Mouse (Mus musculus) ES-E14 (cell line): ENCODE measurements around the gene Tpgs1. TPM values are rescaled to one million over a fixed set of nuclear protein-coding genes. Genes with fewer than 3 reads are reported as not detected.

ENCODE experiments used
- DNase-seq: peaks from one replicate; pipeline ENCODE4 v3.0.0-alpha.2; 2013; ENCODE audit warnings: low read depth, low spot score
- H3K27ac ChIP-seq: 2 replicates; pipeline ENCODE4 v1.5.1; 2012; ENCODE audit warnings: low read depth, mild to moderate bottlenecking, low read length, moderate library complexity, mixed read lengths; ENCODE audit not compliant: poor library complexity, insufficient read depth, severe bottlenecking
- H3K36me3 ChIP-seq: 2 replicates; pipeline ENCODE4 v1.6.1; 2012; ENCODE audit warnings: mild to moderate bottlenecking, low read length, moderate library complexity, mixed read lengths; ENCODE audit not compliant: control insufficient read depth, poor library complexity, insufficient read depth, severe bottlenecking
- H3K4me1 ChIP-seq, 2 experiments: fragments of 150-350 bp in 1 of 2; sonication (generic) in 1 of 2; 2 replicates each; pipeline ENCODE4 v1.6.1; 2012; ENCODE audit warnings: low read length in 2 of 2, mild to moderate bottlenecking in 1 of 2, mixed read lengths in 1 of 2; ENCODE audit not compliant: control insufficient read depth in 2 of 2, insufficient read depth in 2 of 2, poor library complexity in 1 of 2
- H3K4me3 ChIP-seq, 2 experiments: fragments of 150-350 bp in 1 of 2; sonication (generic) in 1 of 2; 2 replicates each; pipeline ENCODE4 v1.5.1; 2012; ENCODE audit warnings: low read length in 2 of 2, low read depth in 1 of 2, mild to moderate bottlenecking in 1 of 2, mixed read lengths in 1 of 2; ENCODE audit not compliant: insufficient read depth in 1 of 2, poor library complexity in 1 of 2, severe bottlenecking in 1 of 2
- H3K9ac ChIP-seq: 2 replicates; pipeline ENCODE4 v1.6.1; 2012; ENCODE audit warnings: low read depth, mild to moderate bottlenecking, low read length, mixed read lengths; ENCODE audit not compliant: poor library complexity, insufficient read depth, severe bottlenecking
- H3K9me3 ChIP-seq: fragments of 150-350 bp; sonication (generic); 2 replicates; pipeline ENCODE4 v1.6.1; 2012; ENCODE audit warnings: low read depth, mild to moderate bottlenecking, low read length; ENCODE audit not compliant: control insufficient read depth, insufficient read depth
- CHD2 ChIP-seq: IDR thresholded peaks from 2 replicates; pipeline ENCODE4 v1.6.1; 2014; ENCODE audit warnings: mild to moderate bottlenecking, low read depth, low read length, inconsistent platforms
- HCFC1 ChIP-seq: IDR thresholded peaks from 2 replicates; pipeline ENCODE4 v1.6.1; 2012; ENCODE audit warnings: low read length, inconsistent platforms, borderline replicate concordance; ENCODE audit not compliant: insufficient read depth
- MAFK ChIP-seq: IDR thresholded peaks from 2 replicates; pipeline ENCODE4 v1.6.1; 2014; ENCODE audit warnings: mild to moderate bottlenecking, low read depth, low read length, inconsistent platforms; ENCODE audit not compliant: insufficient read depth
- ZC3H11A ChIP-seq: IDR thresholded peaks from 2 replicates; pipeline ENCODE4 v1.6.1; 2012; ENCODE audit warnings: low read depth, mild to moderate bottlenecking, inconsistent platforms, low read length, borderline replicate concordance
- ZNF384 ChIP-seq: IDR thresholded peaks from 2 replicates; pipeline ENCODE4 v1.6.1; 2012; ENCODE audit warnings: low read depth, low read length, inconsistent platforms
- in situ Hi-C, 2 experiments: fragments of 600-800 bp; cut with MboI; formaldehyde crosslinking; loops; one replicate each; pipeline ENCODE4 v1.15.1; 2025; ENCODE audit warnings: low sequenced_read_pairs in 2 of 2, inconsistent platforms in 1 of 2; ENCODE audit not compliant: unreplicated experiment in 2 of 2
- total RNA-seq: library from RNA; depleted of rRNA; stranded (reverse); fragments of 300-350 nt; gene quantifications from 2 replicates; pipeline ENCODE4 v1.2.3, GENCODE M21; 2012

The Tpgs1 gene
- total RNA-seq, 1 experiment: 29.9 TPM

- peak; percentile 76 for DNase-seq
- H3K36me3 ChIP-seq: peaks cover 44% of the 10 kb centered on the region
- in situ Hi-C loops: no loop called here
These were observed 13.9 kb downstream of the Tpgs1 start for GRCm38 (mm10) chr10:79682916-79683582.

GRCm38 (mm10) chr10:79683726-79684640 is 14.8 kb downstream of the Tpgs1 start:
- Histone ChIP-seq H3K9ac (peak overlapping the region; percentile 91), H3K4me3 (peak overlapping the region; percentile 94 to 100), H3K4me1 (peaks cover 5 to 35% of the 10 kb centered on the region in 2 experiments), H3K36me3 (peaks cover 52% of the 10 kb centered on the region), H3K27ac (peak overlapping the region; percentile 28; the same call in 1 of the 2 replicates), H3K9me3 (no peaks in the 10 kb centered on the region)
- in situ Hi-C loops: no loop called here
- no peak for DNase-seq
- TF ChIP-seq HCFC1 (no peak), MAFK (0 out of 2 replicates have a peak, but pooled peaks have one; percentile 13)

More at GRCm38 (mm10) chr10:79682916-79683582, 13.9 kb downstream of the Tpgs1 start:
- TF ChIP-seq HCFC1: 0 out of 2 replicates have a peak, but pooled peaks have one; percentile 14
- no peak for TF ChIP-seq ZC3H11A
- H3K4me1 ChIP-seq: peaks cover 5 to 32% of the 10 kb centered on the region in 2 experiments
- H3K27ac ChIP-seq: peak overlapping the region; percentile 90
- H3K4me3 ChIP-seq: peak overlapping the region; percentile 94 to 100
- H3K9ac ChIP-seq: peak overlapping the region; percentile 91
- H3K9me3 ChIP-seq: no peaks in the 10 kb centered on the region

DNA sequence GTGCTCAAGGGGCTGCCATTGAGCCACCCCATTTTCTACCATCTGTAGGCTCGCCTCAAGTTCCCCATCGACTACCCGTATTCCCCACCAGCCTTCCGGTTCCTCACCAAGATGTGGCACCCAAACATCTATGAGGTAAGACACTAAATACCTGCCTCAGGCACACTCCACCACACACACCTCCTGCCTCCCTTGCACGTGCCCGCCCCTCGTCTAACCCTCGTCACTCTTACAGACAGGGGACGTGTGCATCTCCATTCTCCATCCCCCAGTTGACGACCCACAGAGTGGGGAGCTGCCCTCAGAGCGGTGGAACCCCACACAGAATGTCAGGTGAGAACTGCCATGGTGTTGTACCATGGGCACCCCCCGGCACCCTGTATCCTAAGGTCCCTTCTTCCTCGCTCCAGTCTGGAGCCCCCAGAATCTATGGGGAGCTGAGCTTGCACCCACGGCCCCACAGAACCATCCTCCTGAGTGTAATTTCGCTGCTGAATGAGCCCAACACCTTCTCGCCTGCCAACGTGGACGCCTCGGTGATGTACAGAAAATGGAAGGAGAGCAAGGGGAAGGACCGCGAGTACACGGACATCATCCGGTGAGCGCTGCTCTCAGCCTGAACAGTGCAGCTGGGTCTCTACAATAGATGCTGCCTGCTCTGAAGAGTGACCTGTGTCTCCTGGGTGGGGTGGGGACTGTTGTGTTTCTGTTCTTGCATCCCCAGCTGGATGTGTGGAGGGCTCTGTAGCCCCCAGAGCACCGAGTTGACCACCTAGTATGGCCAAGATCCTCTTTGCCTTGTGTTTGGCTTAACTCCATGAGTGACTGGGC is 15.8 kb downstream of the Tpgs1 start:
- DNase-seq: no peak
- in situ Hi-C loops: no loop called here

DNA sequence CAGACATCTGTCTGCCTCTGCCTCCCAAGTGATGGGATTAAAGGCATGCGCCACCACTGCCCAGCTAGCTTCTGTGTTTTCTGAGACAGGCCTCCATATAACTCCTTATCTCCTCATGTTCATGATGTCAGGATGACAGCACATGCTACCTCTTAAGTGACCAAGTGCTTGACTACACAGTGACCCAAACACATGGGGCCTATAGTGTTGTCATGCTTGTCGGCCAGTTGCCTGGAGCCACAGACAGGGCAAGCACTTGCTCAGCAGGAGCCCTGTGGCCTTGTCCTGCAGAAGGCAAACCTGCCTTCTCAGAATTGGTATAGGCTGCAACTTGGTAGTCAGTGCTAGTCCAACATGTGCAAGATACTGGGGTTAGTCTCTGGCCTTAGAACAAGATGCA is 17.1 kb downstream of the Tpgs1 start:
- no peak for DNase-seq
- H3K36me3 ChIP-seq: peaks cover 53% of the 10 kb centered on the region
- in situ Hi-C loops: no loop called here
- no peak overlapping the region for H3K4me3 ChIP-seq
- peaks cover 1 to 27% of the 10 kb centered on the region in 2 experiments for H3K4me1 ChIP-seq
- no peak overlapping the region for H3K9ac ChIP-seq
- TF ChIP-seq CHD2 (no peak), MAFK (no peak), ZNF384 (no peak), ZC3H11A (no peak), HCFC1 (no peak)
- H3K27ac ChIP-seq: no peak overlapping the region
- H3K9me3 ChIP-seq: no peaks in the 10 kb centered on the region

More for the DNA sequence above, 15.8 kb downstream of the Tpgs1 start:
- no peaks in the 10 kb centered on the region for H3K9me3 ChIP-seq
- H3K9ac ChIP-seq: no peak overlapping the region
- no peak for TF ChIP-seq MAFK
- peaks cover 5 to 35% of the 10 kb centered on the region in 2 experiments for H3K4me1 ChIP-seq
- H3K27ac ChIP-seq: no peak overlapping the region; the same call in 1 of the 2 replicates
- H3K4me3 ChIP-seq: no peak overlapping the region; a peak in 1 of 4 replicates
- H3K36me3 ChIP-seq: peaks cover 53% of the 10 kb centered on the region
